Mouse (Mus musculus): Measurements from ENCODE around the gene Kcnip1.

- TF ChIP-seq CTCF (IDR thresholded peaks at IDR 0.05; ENCODE audit: extremely low read depth, insufficient read depth, insufficient read length, insufficient replicate concordance) = no peak
- no peak for TF ChIP-seq POLR2A (IDR thresholded peaks at IDR 0.05; ENCODE audit: low read depth, low read length)
Measured at GRCm38 (mm10) chr11:33956623-33957022, 36.3 kb downstream of the Kcnip1 start.
